Mouse (Mus musculus): ENCODE measurements around the gene Ccdc34.

- TF ChIP-seq CTCF (conservative IDR thresholded peaks at IDR 0.05; ENCODE audit: insufficient read depth, insufficient read length, low read depth, low read length) (no peak), POLR2A (IDR thresholded peaks at IDR 0.05; ENCODE audit: low read depth, low read length) (no peak)
These were observed 65.4 kb downstream of the Ccdc34 start for GRCm38 (mm10) chr2:110082975-110083374.
